Mouse (Mus musculus): ENCODE results near the gene Sulf2. TPM values are rescaled to one million over a fixed set of nuclear protein-coding genes. Genes with fewer than 3 reads are reported as not detected.

The Sulf2 gene
- polyA plus RNA-seq, 1 experiment from 2014 or later, result 1.9 TPM

DNA sequence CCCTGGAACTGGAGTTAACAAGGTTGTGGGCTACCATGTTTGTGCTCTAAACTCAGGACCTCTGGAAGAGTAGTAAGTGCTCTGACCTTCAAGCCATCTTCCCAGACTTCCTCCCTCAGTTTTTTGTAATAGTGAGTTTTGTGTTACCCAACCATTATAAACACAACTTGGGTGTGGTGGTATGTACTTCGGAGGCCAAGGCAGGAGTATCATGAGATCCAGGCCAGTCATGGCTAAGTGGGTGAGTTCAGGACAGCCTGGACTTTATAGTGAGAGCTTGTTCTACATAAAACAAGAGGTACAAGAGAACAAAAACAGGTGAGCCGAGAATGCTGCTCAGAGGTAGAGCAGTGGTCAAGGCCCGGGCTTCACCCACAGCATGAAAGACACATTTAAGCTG, 127.6 kb downstream of the Sulf2 start:
- 60% methylated on average over 3 of the region's 3 CpGs for WGBS (ENCODE audit: insufficient replicate concordance)
- Histone ChIP-seq H3K4me3 (replicated peaks) (no peak overlapping the region), H3K9me3 (replicated peaks) (no peaks in the 10 kb centered on the region), H3K4me2 (no peak overlapping the region), H3K27ac (replicated peaks) (no peak overlapping the region), H3K36me3 (replicated peaks) (no peaks in the 10 kb centered on the region), H3K9ac (no peak overlapping the region), H3K4me1 (replicated peaks) (peaks cover 17% of the 10 kb centered on the region; the same call in 1 of the 2 replicates), H3K27me3 (no peaks in the 10 kb centered on the region)
- ATAC-seq (ENCODE audit: insufficient read depth), result no peak

DNA sequence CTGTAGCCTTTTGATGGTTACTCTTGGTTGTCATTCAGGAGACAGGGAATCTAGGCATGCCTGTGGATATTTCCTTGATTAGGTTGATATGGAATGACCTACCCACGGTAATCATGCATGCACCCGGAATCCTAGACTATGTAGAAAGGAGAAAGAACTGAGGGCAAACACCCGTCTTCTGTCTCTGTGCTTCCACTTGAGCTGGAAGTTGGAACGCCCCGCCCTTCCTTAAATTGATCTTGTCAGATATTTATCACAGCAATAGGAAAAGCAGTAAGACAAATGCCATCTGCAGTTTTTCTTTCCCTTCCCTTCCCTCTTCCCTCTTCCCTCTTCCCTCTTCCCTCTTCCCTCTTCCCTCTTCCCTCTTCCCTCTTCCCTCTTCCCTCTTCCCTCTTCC, 129.5 kb downstream of the Sulf2 start:
- Histone ChIP-seq H3K27ac (replicated peaks) (no peak overlapping the region), H3K27me3 (no peaks in the 10 kb centered on the region), H3K9ac (no peak overlapping the region), H3K4me3 (replicated peaks) (no peak overlapping the region), H3K36me3 (replicated peaks) (no peaks in the 10 kb centered on the region), H3K4me1 (replicated peaks) (peaks cover 15% of the 10 kb centered on the region; the same call in 1 of the 2 replicates), H3K4me2 (no peak overlapping the region), H3K9me3 (replicated peaks) (no peaks in the 10 kb centered on the region)
- no peak for ATAC-seq (ENCODE audit: insufficient read depth)
- 48% methylated on average over 5 of the region's 5 CpGs for WGBS (ENCODE audit: insufficient replicate concordance)

GRCm38 (mm10) chr2:166024621-166025020, 130.8 kb downstream of the Sulf2 start:
- H3K4me2 ChIP-seq, result no peak overlapping the region
- no peaks in the 10 kb centered on the region for H3K36me3 ChIP-seq (replicated peaks)
- no peak for ATAC-seq (ENCODE audit: insufficient read depth)
- H3K9ac ChIP-seq, result no peak overlapping the region
- peaks cover 14% of the 10 kb centered on the region; the same call in 1 of the 2 replicates for H3K4me1 ChIP-seq (replicated peaks)
- no peak overlapping the region for H3K27ac ChIP-seq (replicated peaks)
- H3K9me3 ChIP-seq (replicated peaks), result no peaks in the 10 kb centered on the region
- H3K27me3 ChIP-seq, result no peaks in the 10 kb centered on the region
- no peak overlapping the region for H3K4me3 ChIP-seq (replicated peaks)
- WGBS (ENCODE audit: insufficient replicate concordance), result 57% methylated on average over 4 of the region's 4 CpGs

DNA sequence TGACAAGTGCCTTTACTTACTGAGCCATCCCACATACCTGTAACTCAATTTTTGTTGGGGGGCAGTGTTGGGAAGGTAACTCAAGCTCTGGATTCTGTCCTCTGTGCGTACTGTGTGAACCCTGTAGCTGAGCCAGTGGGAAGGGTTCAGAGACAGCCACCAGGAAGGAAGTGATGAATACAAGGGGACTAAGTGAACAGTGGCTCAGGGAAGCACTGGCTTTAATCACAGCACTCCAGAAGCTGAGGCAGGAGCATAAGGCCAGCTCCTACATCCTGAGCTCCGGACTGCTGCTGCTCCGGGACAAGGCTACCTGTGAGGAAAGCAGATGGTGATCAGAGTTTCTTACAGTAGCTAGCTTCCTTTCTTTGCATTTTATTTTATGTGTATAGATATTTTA, 131.4 kb downstream of the Sulf2 start:
- Histone ChIP-seq H3K27me3 (no peaks in the 10 kb centered on the region), H3K4me2 (no peak overlapping the region), H3K9ac (no peak overlapping the region), H3K9me3 (replicated peaks) (no peaks in the 10 kb centered on the region), H3K4me3 (replicated peaks) (no peak overlapping the region), H3K36me3 (replicated peaks) (no peaks in the 10 kb centered on the region), H3K4me1 (replicated peaks) (peaks cover 14% of the 10 kb centered on the region; the same call in 1 of the 2 replicates), H3K27ac (replicated peaks) (no peak overlapping the region)
- ATAC-seq (ENCODE audit: insufficient read depth), result no peak
- 50% methylated on average over 3 of the region's 3 CpGs for WGBS (ENCODE audit: insufficient replicate concordance)

Other genes starting within 250 kb of the Sulf2 start
- gene Ncoa3, start 163.0 kb downstream of the Sulf2 start, polyA plus RNA-seq (2015; fragmentation: Nextera tagmentation; extraction: Ambion mirVana), result 3.5 and 3.7 TPM in 2 replicates

All from liver, embryonic 15.5 days (tissue).